Mouse (Mus musculus): ENCODE results near the gene Chst15.

GRCm38 (mm10) chr7:132197817-132198475, 119.1 kb downstream of the Chst15 start:
- TF ChIP-seq EP300 (IDR thresholded peaks at IDR 0.05) = no peak
- TF ChIP-seq CTCF (IDR thresholded peaks at IDR 0.05) = no peak
